Mouse (Mus musculus) heart, embryonic 14.5 days (tissue): ENCODE measurements around the gene Urah. TPM values are rescaled to one million over a fixed set of nuclear protein-coding genes. Genes with fewer than 3 reads are reported as not detected.
A peak's percentile ranks its signal among the peaks of the same experiment; 100 is the strongest.

Source experiments
- ATAC-seq: fragments of 200-750 bp; cut with Nextera tagmentation; 2 replicates; pipeline ENCODE4 v1.8.0; 2017; ENCODE audit warnings: low read depth, moderate TSS enrichment; ENCODE audit not compliant: insufficient number of reproducible peaks, insufficient read depth, low FRiP score
- H3K27ac ChIP-seq, 2 experiments: fragments of 200-500 bp in 1 of 2; fragments of 300-500 bp in 1 of 2; sonication (generic) in 1 of 2; replicated peaks in 1 of 2; 2 replicates each; pipeline ENCODE4 v1.5.1; 2012 to 2014; ENCODE audit warnings: low read depth in 2 of 2, low read length in 2 of 2, control low read depth in 1 of 2, mild to moderate bottlenecking in 1 of 2, mixed read lengths in 1 of 2; ENCODE audit not compliant: control insufficient read depth in 1 of 2, insufficient read depth in 1 of 2
- H3K27me3 ChIP-seq: fragments of 300-500 bp; sonication (generic); 2 replicates; pipeline ENCODE4 v1.6.1; 2014; ENCODE audit warnings: mild to moderate bottlenecking, low read length, control low read depth; ENCODE audit not compliant: control insufficient read depth, insufficient read depth
- H3K36me3 ChIP-seq: fragments of 300-500 bp; sonication (generic); 2 replicates; pipeline ENCODE4 v1.6.1; 2014; ENCODE audit warnings: mild to moderate bottlenecking, control low read depth, low read length, mixed read lengths; ENCODE audit not compliant: control insufficient read depth, insufficient read depth
- H3K4me1 ChIP-seq, 2 experiments: fragments of 200-500 bp in 1 of 2; fragments of 300-500 bp in 1 of 2; sonication (generic) in 1 of 2; 2 replicates each; pipeline ENCODE4 v1.6.1; 2012 to 2014; ENCODE audit warnings: low read length in 2 of 2, control low read depth in 1 of 2, mixed read lengths in 1 of 2; ENCODE audit not compliant: control insufficient read depth in 2 of 2, insufficient read depth in 2 of 2
- H3K4me2 ChIP-seq: fragments of 300-500 bp; sonication (generic); 2 replicates; pipeline ENCODE4 v1.6.1; 2014; ENCODE audit warnings: mild to moderate bottlenecking, low read length
- H3K4me3 ChIP-seq, 2 experiments: fragments of 200-500 bp in 1 of 2; fragments of 300-500 bp in 1 of 2; sonication (generic) in 1 of 2; 2 replicates each; pipeline ENCODE4 v1.5.1; 2012 to 2014; ENCODE audit warnings: low read length in 2 of 2, mild to moderate bottlenecking in 2 of 2, control low read depth in 1 of 2, low read depth in 1 of 2, moderate library complexity in 1 of 2; ENCODE audit not compliant: control insufficient read depth in 1 of 2, insufficient read depth in 1 of 2
- H3K9ac ChIP-seq: fragments of 300-500 bp; sonication (generic); 2 replicates; pipeline ENCODE4 v1.6.1; 2014; ENCODE audit warnings: mild to moderate bottlenecking, low read length
- H3K9me3 ChIP-seq: fragments of 300-500 bp; sonication (generic); 2 replicates; pipeline ENCODE4 v1.6.1; 2016; ENCODE audit warnings: low read length, control low read depth; ENCODE audit not compliant: control insufficient read depth
- WGBS: fragments of 180-500 bp; shearing (Covaris S2); extraction: QIAGEN DNeasy Blood & Tissue Kit; methylation state at CpG from one replicate; pipeline ENCODE4 v1.1.7; 2014; 5-methylcytosine and 5-hydroxymethylcytosine counted together
- polyA plus RNA-seq: library from polyadenylated mRNA; unstranded; fragments of >200 nt; fragmentation: Nextera tagmentation; extraction: Ambion mirVana; gene quantifications from 2 replicates; pipeline ENCODE4 v1.2.1, GENCODE M21; 2014

The Urah gene
- polyA plus RNA-seq, 1 experiment from 2014 or later = not detected

- Histone ChIP-seq H3K27me3 (peaks cover 46% of the 10 kb centered on the region), H3K36me3 (no peaks in the 10 kb centered on the region), H3K9me3 (no peaks in the 10 kb centered on the region), H3K4me1 (peaks cover 0 to 5% of the 10 kb centered on the region in 2 experiments; a peak in 3 of 4 replicates), H3K4me3 (no peak overlapping the region), H3K27ac (no peak overlapping the region), H3K4me2 (no peak overlapping the region), H3K9ac (no peak overlapping the region)
- no peak for ATAC-seq
- 65% methylated on average over 7 of the region's 7 CpGs for WGBS
These were observed 9.0 kb downstream of the Urah start for GRCm38 (mm10) chr7:140843806-140844205.

GRCm38 (mm10) chr7:140844905-140845665, 10.3 kb downstream of the Urah start, which contains the start of gene Scgb1c1:
Scgb1c1 (plus strand) TSS chr7:140845547.
- no peak within 1 kb of the TSS for H3K4me3 ChIP-seq
- peaks cover 36% of the 10 kb centered on the region for H3K27me3 ChIP-seq
- H3K27ac ChIP-seq = no peak within 1 kb of the TSS
- no peak within 1 kb of the TSS for H3K4me2 ChIP-seq
- H3K9me3 ChIP-seq = no peaks in the 10 kb centered on the region
- H3K36me3 ChIP-seq = no peaks in the 10 kb centered on the region
- H3K9ac ChIP-seq = no peak within 1 kb of the TSS
- ATAC-seq = no peak
- WGBS = 25% methylated on average over 14 of the region's 14 CpGs
- peaks cover 0 to 5% of the 10 kb centered on the region in 2 experiments; a peak in 3 of 4 replicates for H3K4me1 ChIP-seq

GRCm38 (mm10) chr7:140845683-140846082, 10.9 kb downstream of the Urah start:
- H3K36me3 ChIP-seq = no peaks in the 10 kb centered on the region
- H3K27ac ChIP-seq = no peak overlapping the region
- peaks cover 30% of the 10 kb centered on the region for H3K27me3 ChIP-seq
- no peaks in the 10 kb centered on the region for H3K9me3 ChIP-seq
- ATAC-seq = no peak
- H3K4me2 ChIP-seq = no peak overlapping the region
- 68% methylated on average over 4 of the region's 4 CpGs for WGBS
- H3K4me1 ChIP-seq = peaks cover 0 to 5% of the 10 kb centered on the region in 2 experiments; a peak in 3 of 4 replicates
- H3K4me3 ChIP-seq = no peak overlapping the region
- no peak overlapping the region for H3K9ac ChIP-seq

GRCm38 (mm10) chr7:140846676-140847075, 11.9 kb downstream of the Urah start:
- Histone ChIP-seq H3K27ac (no peak overlapping the region), H3K9ac (no peak overlapping the region), H3K4me2 (no peak overlapping the region), H3K27me3 (peaks cover 23% of the 10 kb centered on the region), H3K9me3 (no peaks in the 10 kb centered on the region), H3K4me3 (no peak overlapping the region), H3K36me3 (peaks cover 4% of the 10 kb centered on the region), H3K4me1 (peaks cover 0 to 5% of the 10 kb centered on the region in 2 experiments; a peak in 3 of 4 replicates)
- 71% methylated on average over 10 of the region's 10 CpGs for WGBS
- no peak for ATAC-seq

- peak; percentile 41; the same call in 1 of the 2 replicates for ATAC-seq
- Histone ChIP-seq H3K27ac (no peak within 1 kb of the TSS), H3K4me1 (peaks cover 0 to 5% of the 10 kb centered on the region in 2 experiments; a peak in 3 of 4 replicates), H3K4me2 (no peak within 1 kb of the TSS), H3K36me3 (peaks cover 15% of the 10 kb centered on the region), H3K27me3 (peaks cover 15% of the 10 kb centered on the region; the same call in 1 of the 2 replicates), H3K9me3 (no peaks in the 10 kb centered on the region), H3K4me3 (no peak within 1 kb of the TSS), H3K9ac (no peak within 1 kb of the TSS)
- WGBS = 44% methylated on average over 11 of the region's 11 CpGs
These were observed 13.2 kb downstream of the Urah start, which contains the start of gene Odf3 for GRCm38 (mm10) chr7:140847755-140848580. Odf3 (plus strand) TSS chr7:140847805.

- Histone ChIP-seq H3K4me3 (no peak overlapping the region), H3K9me3 (no peaks in the 10 kb centered on the region), H3K27me3 (peaks cover 11% of the 10 kb centered on the region; the same call in 1 of the 2 replicates), H3K27ac (no peak overlapping the region), H3K4me1 (peaks cover 0 to 5% of the 10 kb centered on the region in 2 experiments; a peak in 3 of 4 replicates), H3K9ac (no peak overlapping the region), H3K36me3 (peaks cover 21% of the 10 kb centered on the region), H3K4me2 (no peak overlapping the region)
- 89% methylated on average over 10 of the region's 10 CpGs for WGBS
- no peak for ATAC-seq
These were observed 13.8 kb downstream of the Urah start for GRCm38 (mm10) chr7:140848591-140848990.

- Histone ChIP-seq H3K36me3 (peaks cover 32% of the 10 kb centered on the region), H3K27me3 (no peaks in the 10 kb centered on the region), H3K4me2 (no peak overlapping the region), H3K27ac (no peak overlapping the region), H3K9me3 (no peaks in the 10 kb centered on the region), H3K4me3 (no peak overlapping the region), H3K4me1 (peaks cover 7 to 8% of the 10 kb centered on the region in 2 experiments), H3K9ac (no peak overlapping the region)
- WGBS = 88% methylated on average over 4 of the region's 4 CpGs
- no peak for ATAC-seq
These were observed 17.1 kb downstream of the Urah start for GRCm38 (mm10) chr7:140851916-140852315.
